In genomic region chr5:105691645-105692044, GRCm38 (mm10) we compare ENCODE assay signal across 9 mouse cellular contexts. TPM values are rescaled to one million over a fixed set of nuclear protein-coding genes. Genes with fewer than 3 reads are reported as not detected.
DNase-seq lines count a peak whose midpoint lies in the region; ATAC-seq and TF ChIP-seq lines count a peak whose summit lies in the region.
"Had no signal": no experiment of that assay in that cellular context is flagged by ENCODE, and none has a peak within 500 bp of the region (broad histone marks: within the 10 kb centered on the region; RNA-seq: fewer than 3 reads in every experiment).

No protein-coding gene starts in this region.

- H3K4me1 ChIP-seq in kidney, postnatal 0 days (replicated peaks; ENCODE audit: insufficient read depth, low read length), result no peaks in the 10 kb centered on the region
- H3K4me1 ChIP-seq: embryonic facial prominence, embryonic 15.5 days; stomach, embryonic 15.5 days had no signal

- no peaks in the 10 kb centered on the region for H3K27me3 ChIP-seq in kidney, postnatal 0 days (ENCODE audit: insufficient read depth, low read length)
- H3K27me3 ChIP-seq: embryonic facial prominence, embryonic 15.5 days; stomach, embryonic 15.5 days had no signal

- TF ChIP-seq CTCF in kidney, postnatal 0 days (IDR thresholded peaks at IDR 0.05; ENCODE audit: low read depth), result peak; percentile 67

- no peak overlapping the region for H3K27ac ChIP-seq in kidney, postnatal 0 days
- H3K27ac ChIP-seq: embryonic facial prominence, embryonic 15.5 days; stomach, embryonic 15.5 days had no signal

- H3K36me3 ChIP-seq in kidney, postnatal 0 days (ENCODE audit: insufficient read depth, low read length), result no peaks in the 10 kb centered on the region
- H3K36me3 ChIP-seq: embryonic facial prominence, embryonic 15.5 days; stomach, embryonic 15.5 days had no signal

- no peak overlapping the region for H3K4me2 ChIP-seq in kidney, postnatal 0 days (ENCODE audit: low read length)
- H3K4me2 ChIP-seq: embryonic facial prominence, embryonic 15.5 days; stomach, embryonic 15.5 days had no signal

- H3K4me3 ChIP-seq in kidney, postnatal 0 days (replicated peaks; ENCODE audit: low read depth, low read length), result no peak overlapping the region
- H3K4me3 ChIP-seq: embryonic facial prominence, embryonic 15.5 days; stomach, embryonic 15.5 days had no signal

- no peak overlapping the region for H3K9ac ChIP-seq in kidney, postnatal 0 days (ENCODE audit: low read depth, low read length)
- H3K9ac ChIP-seq: embryonic facial prominence, embryonic 15.5 days; stomach, embryonic 15.5 days had no signal

- H3K9me3 ChIP-seq in kidney, postnatal 0 days (replicated peaks; ENCODE audit: low read length), result no peaks in the 10 kb centered on the region
- H3K9me3 ChIP-seq: embryonic facial prominence, embryonic 15.5 days; stomach, embryonic 15.5 days had no signal

- no peak for ATAC-seq in kidney, postnatal 0 days (replicated peaks; ENCODE audit: low FRiP score, low read depth)

- no peak for DNase-seq in kidney, postnatal 0 days (ENCODE audit: low spot score)
- DNase-seq in kidney, adult 18-20 months, result no peak
- DNase-seq in CD8-positive naive resting alpha-beta T cell, adult 2 months (ENCODE audit: low read depth in 2 of 2, low spot score in 2 of 2), result peak; percentile 44 to 59
- peak; percentile 55 for DNase-seq in ZHBTc4 (ENCODE audit: low read depth, low spot score)
- DNase-seq in spleen, postnatal 4 days (ENCODE audit: low spot score in 2 of 2), result peak; percentile 47 to 81
- DNase-seq in MN1 (ENCODE audit: low spot score), result no peak
- no peak for DNase-seq in urinary bladder, postnatal 36 days (ENCODE audit: low spot score in 2 of 2)

- WGBS in kidney, postnatal 0 days, result 84% methylated on average over 7 of the region's 7 CpGs

RNA-seq across cellular contexts. Expression of gene Lrrc8d, which starts 8.1 kb away (rescaled TPM):
- 32.5 and 34.6 TPM in 2 replicates for polyA plus RNA-seq in kidney, postnatal 0 days (2015; fragmentation: Nextera tagmentation; extraction: Ambion mirVana)

Comparison
In these comparisons a context has a peak if more than half of its experiments do, and no peak if none do; other contexts are left out.
1. DNase-seq: peak in CD8-positive naive resting alpha-beta T cell, adult 2 months (2 of 2), ZHBTc4 (single experiment) and spleen, postnatal 4 days (2 of 2); none in kidney, postnatal 0 days (single experiment), kidney, adult 18-20 months (single experiment), MN1 (single experiment) and urinary bladder, postnatal 36 days (0 of 2).